Mouse (Mus musculus) heart, postnatal 14 days (tissue): ENCODE measurements around the gene Gm4881. TPM values are rescaled to one million over a fixed set of nuclear protein-coding genes. Genes with fewer than 3 reads are reported as not detected.

Experiments
- DNase-seq, 2 experiments: peaks; one replicate each; pipeline ENCODE4 v3.0.0; 2021 to 2022
- intact Hi-C: fragments of 180-260 bp; cut with DNase I; formaldehyde crosslinking; loops from one replicate; pipeline ENCODE4 v1.15.1; 2025
- total RNA-seq, 2 experiments: library from RNA; stranded (reverse); gene quantifications; 2 replicates each; pipeline ENCODE4 v1.2.3; 2021

The Gm4881 gene
- total RNA-seq, 2 experiments from 2014 or later, result not detected

- DNase-seq, result no peak
- intact Hi-C loops, result loop anchor here (2.0 kb wide), 1 partner anchor 73 kb away; no protein-coding TSS in a partner anchor
Observed at GRCm38 (mm10) chr7:24964288-24964687, 20.0 kb upstream of the Gm4881 start.

- intact Hi-C loops, result no loop called here
- no peak for DNase-seq
Observed at GRCm38 (mm10) chr7:24955226-24955625, 10.9 kb upstream of the Gm4881 start.

GRCm38 (mm10) chr7:24954450-24954849 lies 10.2 kb upstream of the Gm4881 start:
- no peak for DNase-seq
- intact Hi-C loops, result no loop called here

- no peak for DNase-seq
- intact Hi-C loops, result no loop called here
Observed at GRCm38 (mm10) chr7:24953966-24954365, 9.7 kb upstream of the Gm4881 start.

- intact Hi-C loops, result loop anchor here (1.0 kb wide), 1 partner anchor 60 kb away; no protein-coding TSS in a partner anchor
- peak; percentile 75 to 87 for DNase-seq
Observed at GRCm38 (mm10) chr7:24949958-24950623, 5.8 kb upstream of the Gm4881 start.

GRCm38 (mm10) chr7:24948774-24949173 lies 4.5 kb upstream of the Gm4881 start:
- intact Hi-C loops, result no loop called here

GRCm38 (mm10) chr7:24947316-24948048 lies 3.2 kb upstream of the Gm4881 start:
- no peak for DNase-seq

More at GRCm38 (mm10) chr7:24948774-24949173, 4.5 kb upstream of the Gm4881 start:
- DNase-seq, result no peak

GRCm38 (mm10) chr7:24943641-24944040 lies 653 bp downstream of the Gm4881 start:
- intact Hi-C loops, result no loop called here
- no peak for DNase-seq

More at GRCm38 (mm10) chr7:24947316-24948048, 3.2 kb upstream of the Gm4881 start:
- intact Hi-C loops, result no loop called here

- intact Hi-C loops, result no loop called here
- no peak for DNase-seq
Observed at GRCm38 (mm10) chr7:24931651-24932050, 12.6 kb downstream of the Gm4881 start.

- intact Hi-C loops, result no loop called here
- no peak for DNase-seq
Observed at GRCm38 (mm10) chr7:24930475-24930874, 13.8 kb downstream of the Gm4881 start.

GRCm38 (mm10) chr7:24919728-24920127 lies 24.6 kb downstream of the Gm4881 start:
- intact Hi-C loops, result no loop called here
- peak; percentile 56 to 59 for DNase-seq

- peak in 1 of 2 experiments; percentile 25 for DNase-seq
- intact Hi-C loops, result no loop called here
Observed at GRCm38 (mm10) chr7:24918763-24919323, 25.5 kb downstream of the Gm4881 start.

- intact Hi-C loops, result no loop called here
- no peak for DNase-seq
Observed at GRCm38 (mm10) chr7:24912480-24912879, 31.8 kb downstream of the Gm4881 start.

- intact Hi-C loops, result loop anchor here (10.0 kb wide), 1 partner anchor 318 kb away; the partner anchor contains the start of genes Dedd2 and Zfp526
- no peak for DNase-seq
Observed at GRCm38 (mm10) chr7:24907211-24907748, 37.0 kb downstream of the Gm4881 start.

- no peak for DNase-seq
- intact Hi-C loops, result loop anchor here (10.0 kb wide), 1 partner anchor 318 kb away; the partner anchor contains the start of genes Dedd2 and Zfp526
Observed at GRCm38 (mm10) chr7:24906551-24906950, 37.7 kb downstream of the Gm4881 start.

GRCm38 (mm10) chr7:24904936-24905335 lies 39.4 kb downstream of the Gm4881 start:
- DNase-seq, result peak; percentile 51 to 69
- intact Hi-C loops, result loop anchor here (2.0 to 10.0 kb wide), 3 partner anchors 14 to 320 kb away; partner anchors contain the start of genes Dedd2, Rabac1 and Zfp526

- intact Hi-C loops, result loop anchor here (2.0 to 10.0 kb wide), 3 partner anchors 13 to 321 kb away; partner anchors contain the start of genes Dedd2, Rabac1 and Zfp526
Observed at GRCm38 (mm10) chr7:24904070-24904483, 40.2 kb downstream of the Gm4881 start.

GRCm38 (mm10) chr7:24903444-24903825 lies 40.9 kb downstream of the Gm4881 start:
- intact Hi-C loops, result loop anchor here (5.0 to 10.0 kb wide), 2 partner anchors 69 to 321 kb away; partner anchors contain the start of genes Dedd2, Rabac1 and Zfp526
- no peak for DNase-seq

More at GRCm38 (mm10) chr7:24904070-24904483, 40.2 kb downstream of the Gm4881 start:
- peak; percentile 97 for DNase-seq

GRCm38 (mm10) chr7:24902630-24903443 lies 41.5 kb downstream of the Gm4881 start, which contains the start of gene Arhgef1:
TSS of gene Arhgef1 (plus strand) at chr7:24902912.
- intact Hi-C loops, result loop anchor here (5.0 to 10.0 kb wide), 2 partner anchors 69 to 322 kb away; partner anchors contain the start of genes Dedd2, Rabac1 and Zfp526
- DNase-seq, result peak; percentile 76 to 86
